Mouse (Mus musculus) activated CD4-positive, CD25-positive, alpha-beta regulatory T cell, adult 4 months (primary cell): ENCODE data around the gene Wscd2. TPM values are rescaled to one million over a fixed set of nuclear protein-coding genes. Genes with fewer than 3 reads are reported as not detected.
"Not testable (repeated sequence)": the region's sequence is repeated elsewhere in the genome, so short reads cannot be mapped to it uniquely, and the experiment has no call there.

Source experiments
- ATAC-seq: one replicate; pipeline ENCODE4 v1.8.0; 2017
- polyA plus RNA-seq, 2 experiments: library from polyadenylated mRNA; unstranded; fragments of 100-300 nt; shearing (Covaris generic); gene quantifications; one replicate each; pipeline ENCODE4 v1.2.1; 2017

Gene Wscd2
- polyA plus RNA-seq, 2 experiments from 2014 or later, result 1.6 to 2.2 TPM

- ATAC-seq, result no peak
Measured at GRCm38 (mm10) chr5:113584439-113584838, 94.3 kb downstream of the Wscd2 start.

GRCm38 (mm10) chr5:113585619-113586457, 95.7 kb downstream of the Wscd2 start:
- not testable (repeated sequence) for ATAC-seq

DNA sequence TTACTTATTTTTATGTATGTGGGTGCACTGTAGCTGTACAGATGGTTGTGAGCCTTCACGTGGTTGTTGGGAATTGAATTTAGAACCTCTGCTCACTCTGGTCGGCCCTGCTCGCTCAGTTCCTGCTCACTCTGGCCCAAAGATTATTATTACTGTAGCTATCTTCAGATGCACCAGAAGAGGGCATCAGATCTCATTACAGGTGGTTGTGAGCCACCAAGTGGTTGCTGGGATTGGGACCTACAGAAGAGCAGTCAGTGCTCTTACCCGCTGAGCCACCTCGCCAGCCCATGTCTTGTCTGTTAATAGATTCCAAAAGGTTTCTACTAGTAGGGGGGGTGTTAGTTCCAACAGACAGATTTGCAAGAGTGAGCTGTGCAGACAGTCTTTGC, 96.3 kb downstream of the Wscd2 start:
- ATAC-seq, result not testable (repeated sequence)

- no peak for ATAC-seq
Measured at GRCm38 (mm10) chr5:113590010-113590640, 100.0 kb downstream of the Wscd2 start.

DNA sequence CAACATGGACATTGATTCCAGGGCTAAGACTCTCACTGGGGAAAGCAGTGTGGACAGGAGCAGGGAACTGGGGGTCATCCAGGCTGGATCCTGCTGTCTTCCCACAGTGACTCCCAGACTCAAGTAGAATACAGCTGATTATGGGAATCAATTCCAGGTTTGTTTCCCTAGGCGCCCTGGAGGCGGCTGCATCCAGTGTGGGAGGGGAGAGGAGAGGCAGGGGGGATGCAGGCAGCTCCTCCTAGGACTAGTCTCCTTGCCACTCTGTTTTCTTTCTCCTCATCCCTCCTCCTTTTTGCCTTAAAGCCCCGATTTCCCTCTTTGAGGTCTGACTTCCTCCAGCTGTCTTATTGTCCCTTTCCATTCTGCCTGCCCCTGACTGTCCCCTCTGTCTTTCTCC, 101.0 kb downstream of the Wscd2 start:
- no peak for ATAC-seq

- ATAC-seq, result peak; percentile 43
Measured at GRCm38 (mm10) chr5:113591751-113592230, 101.7 kb downstream of the Wscd2 start.

DNA sequence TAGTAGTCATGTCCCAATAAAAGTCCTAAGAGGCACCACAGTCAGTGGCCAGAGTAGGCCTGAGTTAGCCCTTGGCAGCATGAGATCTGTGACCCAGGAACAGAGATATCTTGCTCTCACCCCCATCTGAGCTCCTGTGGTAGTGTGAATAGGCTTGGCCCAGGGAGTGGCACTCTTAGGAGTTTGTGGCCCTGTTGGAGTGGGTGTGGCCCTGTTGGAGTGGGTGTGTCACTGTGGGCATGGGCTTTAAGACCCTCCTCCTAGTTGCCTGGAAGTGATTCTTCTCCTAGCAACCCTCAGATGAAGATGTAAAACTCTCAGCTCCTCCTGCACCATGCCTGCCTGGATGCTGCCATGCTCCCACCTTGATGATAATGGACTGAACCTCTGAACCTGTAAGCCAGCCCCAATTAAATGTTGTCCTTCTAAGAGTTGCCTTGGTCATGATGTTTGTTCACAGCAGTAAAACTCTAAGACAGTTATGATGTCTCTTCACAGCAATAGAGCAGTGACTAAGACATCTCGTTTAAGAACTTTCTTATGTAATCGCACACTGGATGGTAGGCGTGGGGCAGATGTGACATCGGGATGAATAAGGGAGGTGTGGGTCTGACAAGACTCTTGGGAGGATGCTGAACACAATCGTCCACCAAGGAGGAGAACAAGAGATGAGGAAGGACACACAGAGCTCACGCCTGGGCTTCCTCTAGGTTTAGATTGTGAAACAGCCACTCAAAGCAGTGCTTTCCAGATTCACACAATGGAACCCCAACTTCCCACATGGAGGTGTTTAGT, 104.0 kb downstream of the Wscd2 start:
- ATAC-seq, result no peak

- ATAC-seq, result no peak
Measured at GRCm38 (mm10) chr5:113596252-113596651, 106.1 kb downstream of the Wscd2 start.

- ATAC-seq, result no peak
Measured at GRCm38 (mm10) chr5:113596780-113597353, 106.7 kb downstream of the Wscd2 start.

DNA sequence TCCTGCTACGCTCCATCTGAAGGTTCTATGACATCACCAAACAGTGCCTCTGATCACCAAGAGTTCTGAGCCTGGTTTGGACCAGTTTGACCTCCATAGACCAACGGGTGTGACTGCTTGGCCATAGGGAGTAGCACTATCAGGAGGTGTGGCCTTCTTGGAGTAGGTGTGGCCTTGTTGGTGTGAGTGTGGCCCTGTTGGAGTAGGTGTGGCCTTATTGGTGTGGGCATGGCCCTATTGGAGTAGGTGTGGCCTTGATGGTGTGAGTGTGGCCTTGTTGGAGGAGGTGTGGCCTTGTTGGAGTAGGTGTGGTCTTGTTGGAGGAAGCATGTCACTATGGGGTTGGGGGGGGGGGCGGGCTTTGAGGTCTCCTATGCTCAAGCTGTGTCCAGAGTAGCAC, 110.0 kb downstream of the Wscd2 start:
- no peak for ATAC-seq

DNA sequence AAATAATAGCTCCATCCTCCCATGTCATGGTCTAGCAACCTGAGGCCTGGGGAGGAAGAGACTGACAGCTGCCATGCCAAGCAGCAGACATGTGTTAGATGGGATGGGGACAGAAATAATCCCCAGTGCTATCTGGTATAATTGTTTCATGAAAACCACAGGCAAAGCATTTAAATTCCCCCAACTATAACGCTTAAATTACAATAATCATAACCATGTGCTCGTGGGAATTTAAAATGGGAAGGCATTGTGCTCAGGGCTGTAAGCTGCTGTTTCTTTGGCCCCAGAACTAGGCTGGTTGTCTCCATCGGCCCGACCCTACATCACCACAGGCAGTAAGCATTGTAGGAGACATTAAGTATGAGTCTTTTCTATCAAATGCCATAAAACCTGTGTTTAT, 110.7 kb downstream of the Wscd2 start:
- no peak for ATAC-seq

- ATAC-seq, result no peak
Measured at GRCm38 (mm10) chr5:113603471-113603870, 113.3 kb downstream of the Wscd2 start.

DNA sequence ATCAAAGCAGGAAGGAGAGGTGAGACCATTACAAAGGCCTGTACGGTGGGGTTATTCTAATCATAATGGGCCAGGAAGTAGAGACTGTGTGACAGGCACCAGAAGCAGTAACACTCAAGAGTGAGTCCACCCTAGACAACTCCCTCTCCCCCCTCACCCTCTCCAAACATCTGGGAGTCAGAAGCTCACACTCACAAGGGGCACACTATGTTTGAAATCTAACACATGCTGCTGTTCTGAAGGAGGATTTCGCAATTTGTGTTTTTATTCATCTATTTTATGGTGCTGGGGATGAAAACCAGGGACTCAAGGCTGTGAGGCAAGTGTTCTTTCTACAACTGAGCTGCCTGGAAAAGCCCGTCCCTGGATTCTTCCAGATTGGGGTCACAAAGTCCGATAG, 114.6 kb downstream of the Wscd2 start:
- ATAC-seq, result no peak

GRCm38 (mm10) chr5:113606121-113606520, 116.0 kb downstream of the Wscd2 start:
- no peak for ATAC-seq

DNA sequence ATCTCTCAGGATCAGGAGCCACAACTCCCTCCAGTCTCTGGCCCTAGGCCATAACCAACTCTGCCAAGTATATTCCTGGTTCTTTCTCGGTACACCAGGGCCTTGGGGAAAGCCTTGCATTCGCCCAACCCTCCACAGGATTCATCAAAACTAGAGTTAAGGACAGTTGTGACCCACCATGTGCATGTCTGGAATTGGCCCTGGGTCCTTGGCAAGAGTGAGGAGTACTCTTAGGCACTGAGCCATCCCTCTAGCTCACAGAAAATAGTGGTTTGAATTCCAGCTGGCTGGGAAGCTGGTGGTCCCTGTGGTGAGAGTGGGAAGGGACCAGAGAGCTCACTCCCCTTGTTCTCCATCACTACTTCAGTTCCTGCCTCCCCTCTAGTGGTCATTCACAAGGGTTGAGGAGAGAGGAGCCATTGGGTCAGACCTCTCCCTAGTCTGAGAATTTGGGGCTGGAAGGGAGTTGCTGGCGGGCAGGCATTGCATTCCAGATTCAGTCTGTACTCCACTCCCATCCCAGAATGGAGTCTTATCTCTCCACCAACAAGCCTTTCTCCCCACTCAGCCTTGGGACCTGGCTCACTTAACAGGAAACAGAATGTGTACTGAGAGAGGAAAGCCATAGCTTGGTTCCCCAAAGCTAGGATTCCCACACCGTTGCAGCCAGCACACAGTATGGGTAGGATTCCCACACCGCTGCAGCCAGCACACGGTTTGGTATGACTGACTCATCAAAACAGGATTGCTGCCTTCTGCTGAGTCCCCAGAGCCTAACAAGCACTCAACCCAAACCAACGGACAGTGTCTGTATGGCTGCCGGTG, 117.0 kb downstream of the Wscd2 start:
- ATAC-seq, result no peak

DNA sequence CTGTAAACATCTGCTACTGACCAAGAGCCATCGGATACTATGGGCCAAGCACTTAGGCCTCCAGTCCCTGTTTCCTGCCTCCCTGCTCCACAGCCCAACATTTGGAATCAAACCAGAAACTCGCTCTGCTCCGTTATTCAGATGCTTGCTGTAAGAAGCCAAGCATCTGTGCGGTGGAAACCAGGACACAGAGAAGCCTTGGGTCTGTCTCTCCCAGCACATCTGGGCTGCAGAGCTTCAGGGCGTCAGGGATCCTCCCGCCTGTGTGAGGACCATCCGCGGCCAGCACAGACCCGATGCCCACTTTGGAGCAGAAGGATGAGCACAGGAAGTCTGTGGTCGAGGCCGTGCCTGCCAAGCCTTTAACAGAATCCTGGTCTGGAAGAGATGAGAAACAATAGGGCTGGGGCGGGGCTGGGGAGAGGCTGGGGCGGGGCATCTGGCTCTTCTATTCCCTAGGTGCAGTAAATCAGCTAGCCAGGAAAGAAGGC, 117.9 kb downstream of the Wscd2 start:
- no peak for ATAC-seq

DNA sequence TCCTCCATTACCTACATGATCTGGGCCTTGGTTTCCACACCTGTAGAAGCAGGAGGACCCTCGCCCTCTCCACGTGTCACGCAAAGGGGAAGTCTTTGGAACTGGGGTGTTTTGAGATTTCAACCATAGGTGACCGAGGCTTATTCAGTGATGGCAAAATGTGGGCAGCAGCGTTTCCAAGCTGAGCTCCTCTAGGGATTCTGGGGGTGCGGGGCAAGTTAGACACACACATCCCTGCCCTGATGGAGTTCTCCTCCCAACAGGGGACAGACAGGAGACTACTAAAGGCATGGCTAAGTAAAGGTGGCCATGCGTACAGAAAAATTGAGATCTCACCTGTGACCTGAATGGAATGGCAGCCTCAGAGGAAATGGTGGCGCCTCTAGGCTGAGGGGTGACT, 118.4 kb downstream of the Wscd2 start:
- ATAC-seq, result no peak

GRCm38 (mm10) chr5:113609891-113610290, 119.8 kb downstream of the Wscd2 start:
- no peak for ATAC-seq

- ATAC-seq, result no peak
Measured at GRCm38 (mm10) chr5:113610490-113610889, 120.4 kb downstream of the Wscd2 start.

GRCm38 (mm10) chr5:113611131-113611530, 121.0 kb downstream of the Wscd2 start:
- ATAC-seq, result no peak

- ATAC-seq, result no peak
Measured at GRCm38 (mm10) chr5:113611771-113612233, 121.7 kb downstream of the Wscd2 start.

DNA sequence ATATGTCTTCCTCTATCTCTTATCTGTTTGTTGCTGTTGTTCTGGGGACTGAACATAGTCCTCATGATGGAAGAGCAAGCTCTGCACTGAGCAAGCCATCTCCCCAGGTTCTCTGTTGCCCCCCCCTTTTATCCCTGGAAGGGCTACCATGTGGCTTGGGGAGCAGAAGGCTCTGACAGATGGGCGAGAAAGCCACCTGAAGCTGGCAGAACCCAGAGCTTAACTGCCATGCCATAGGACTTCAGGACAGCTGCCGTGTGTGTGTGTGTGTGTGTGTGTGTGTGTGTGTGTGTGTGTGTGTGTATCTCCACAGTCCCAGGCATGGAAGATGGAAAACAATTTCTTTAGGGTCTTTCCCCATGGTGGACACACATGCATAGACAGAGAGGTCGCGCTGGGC, 128.6 kb downstream of the Wscd2 start:
- no peak for ATAC-seq
